Mouse (Mus musculus) C2C12 (cell line): ENCODE data around the gene Gm13691. TPM values are rescaled to one million over a fixed set of nuclear protein-coding genes. Genes with fewer than 3 reads are reported as not detected.
"Not testable (repeated sequence)": the region's sequence is repeated elsewhere in the genome, so short reads cannot be mapped to it uniquely, and the experiment has no call there.

Experiments
- H3K27me3 ChIP-seq: one replicate; pipeline ENCODE4 v1.6.1; 2011; ENCODE audit not compliant: control insufficient read depth, insufficient read depth, insufficient read length
- H3K36me3 ChIP-seq: one replicate; pipeline ENCODE4 v1.6.1; 2011; ENCODE audit not compliant: control insufficient read depth, insufficient read depth
- H3K4me3 ChIP-seq: one replicate; pipeline ENCODE4 v1.5.1; 2011; ENCODE audit warnings: mild to moderate bottlenecking, control low read depth; ENCODE audit not compliant: poor library complexity, insufficient read depth, severe bottlenecking
- H3K79me2 ChIP-seq: one replicate; pipeline ENCODE4 v1.6.1; 2011; ENCODE audit not compliant: control insufficient read depth, insufficient read depth
- H3K79me3 ChIP-seq: one replicate; pipeline ENCODE4 v1.6.1; 2011; ENCODE audit warnings: low read depth, control low read depth
- H3ac ChIP-seq: one replicate; pipeline ENCODE3; 2011; ENCODE audit warnings: low read depth; ENCODE audit not compliant: control insufficient read depth, insufficient read length
- CEBPB ChIP-seq: IDR thresholded peaks from one replicate; pipeline ENCODE4 v1.6.1; 2011; ENCODE audit warnings: low read depth, mild to moderate bottlenecking, control low read depth, moderate library complexity
- CTCF ChIP-seq: IDR thresholded peaks from one replicate; pipeline ENCODE4 v1.5.1; 2011; ENCODE audit not compliant: control insufficient read depth, insufficient read depth, insufficient read length
- FOSL1 ChIP-seq: IDR thresholded peaks from one replicate; pipeline ENCODE4 v1.8.0; 2011; ENCODE audit warnings: mild to moderate bottlenecking, low read length; ENCODE audit not compliant: poor library complexity, insufficient read depth, severe bottlenecking
- MAX ChIP-seq: IDR thresholded peaks from one replicate; pipeline ENCODE4 v1.6.1; 2011; ENCODE audit warnings: mild to moderate bottlenecking, control low read depth
- MYOD1 ChIP-seq: IDR thresholded peaks from one replicate; pipeline ENCODE4 v1.6.1; 2011; ENCODE audit warnings: low read depth; ENCODE audit not compliant: control insufficient read depth, insufficient read length
- MYOG ChIP-seq: IDR thresholded peaks from one replicate; pipeline ENCODE4 v1.6.1; 2011; ENCODE audit not compliant: control insufficient read depth, insufficient read length; ENCODE audit errors: extremely low read depth
- USF1 ChIP-seq: IDR thresholded peaks from one replicate; pipeline ENCODE4 v1.6.1; 2011; ENCODE audit warnings: low read depth, mild to moderate bottlenecking, control low read depth, moderate library complexity
- polyA plus RNA-seq: library from polyadenylated mRNA; unstranded; fragments of >200 nt; fragmentation: generic; extraction: Trizol; gene quantifications from one replicate; pipeline ENCODE4 v1.2.1, GENCODE M21; 2012; ENCODE audit warnings: missing spikeins

Gene Gm13691
- polyA plus RNA-seq, 1 experiment = not detected

- Histone ChIP-seq H3K36me3 (no peaks in the 10 kb centered on the region), H3ac (no peak overlapping the region), H3K79me2 (no peaks in the 10 kb centered on the region), H3K79me3 (no peaks in the 10 kb centered on the region), H3K4me3 (no peak overlapping the region), H3K27me3 (no peaks in the 10 kb centered on the region)
- TF ChIP-seq USF1 = no peak
- TF ChIP-seq MYOG = no peak
- TF ChIP-seq MAX = no peak
- TF ChIP-seq CEBPB = no peak
- no peak for TF ChIP-seq CTCF
- no peak for TF ChIP-seq FOSL1
- TF ChIP-seq MYOD1 = no peak
These were observed 45.6 kb downstream of the Gm13691 start for GRCm38 (mm10) chr2:84035997-84036396.

GRCm38 (mm10) chr2:84037304-84037703 is 47.0 kb downstream of the Gm13691 start:
- Histone ChIP-seq H3ac (no peak overlapping the region), H3K36me3 (no peaks in the 10 kb centered on the region), H3K4me3 (no peak overlapping the region), H3K79me3 (no peaks in the 10 kb centered on the region), H3K27me3 (no peaks in the 10 kb centered on the region), H3K79me2 (no peaks in the 10 kb centered on the region)
- no peak for TF ChIP-seq USF1
- no peak for TF ChIP-seq FOSL1
- TF ChIP-seq CTCF = peak; percentile 5
- TF ChIP-seq CEBPB = no peak

GRCm38 (mm10) chr2:84037943-84038342 is 47.6 kb downstream of the Gm13691 start:
- not testable (repeated sequence) for H3K36me3 ChIP-seq, H3K4me3 ChIP-seq, H3K79me2 ChIP-seq, H3K79me3 ChIP-seq, H3K27me3 ChIP-seq, H3ac ChIP-seq

GRCm38 (mm10) chr2:84039277-84039676 is 48.9 kb downstream of the Gm13691 start:
- Histone ChIP-seq H3ac (no peak overlapping the region), H3K79me2 (no peaks in the 10 kb centered on the region), H3K27me3 (no peaks in the 10 kb centered on the region), H3K79me3 (no peaks in the 10 kb centered on the region), H3K4me3 (no peak overlapping the region), H3K36me3 (no peaks in the 10 kb centered on the region)
- TF ChIP-seq MYOG (no peak), USF1 (no peak), CEBPB (no peak), FOSL1 (no peak), MAX (no peak), MYOD1 (no peak), CTCF (no peak)

Other genes starting within 250 kb of the Gm13691 start
- gene Fam171b, start 177.9 kb upstream of the Gm13691 start, polyA plus RNA-seq = 1.1 TPM
- not detected for gene Zswim2, start 49.3 kb upstream of the Gm13691 start, polyA plus RNA-seq
- gene Gm13698, start 34.9 kb upstream of the Gm13691 start, polyA plus RNA-seq = not detected
- not detected for gene Gm13693, start 29.1 kb upstream of the Gm13691 start, polyA plus RNA-seq
- gene Gm13695, start 23.2 kb upstream of the Gm13691 start, polyA plus RNA-seq = not detected
- gene Gm13696, start 17.4 kb upstream of the Gm13691 start, polyA plus RNA-seq = not detected
- not detected for gene Gm13694, start 11.6 kb upstream of the Gm13691 start, polyA plus RNA-seq
- gene Gm13697, start 5.8 kb upstream of the Gm13691 start, polyA plus RNA-seq = not detected